Mouse (Mus musculus) megakaryocyte-erythroid progenitor cell, adult 5-6 weeks (primary cell): Measurements from ENCODE around the gene Papss1. TPM values are rescaled to one million over a fixed set of nuclear protein-coding genes. Genes with fewer than 3 reads are reported as not detected.

Experiments
- ATAC-seq: replicated peaks from 2 replicates; pipeline ENCODE4 v1.8.0; 2016; ENCODE audit warnings: mild to moderate bottlenecking, inconsistent platforms; ENCODE audit not compliant: severe bottlenecking, poor library complexity, low FRiP score, low TSS enrichment
- total RNA-seq, 2 experiments: library from RNA; stranded (forward) in 1 of 2; stranded (reverse) in 1 of 2; fragments of 200-1000, 215-1000 nt in 1 of 2; fragments of >200 nt in 1 of 2; fragmentation: Nextera tagmentation in 1 of 2; gene quantifications; 2 replicates each; pipeline ENCODE4 v1.2.3; 2014 to 2017

Gene Papss1
- total RNA-seq, 2 experiments from 2014 or later = 9.6 to 13.7 TPM

GRCm38 (mm10) chr3:131691202-131691601, 126.6 kb downstream of the Papss1 start:
- ATAC-seq = no peak

Other genes starting within 250 kb of the Papss1 start
- 0.69 TPM in 1 of 2 replicates, not detected in the other for gene Sgms2, start 73.4 kb upstream of the Papss1 start, total RNA-seq (2014; fragmentation: Nextera tagmentation)
- 0.84 TPM in 1 of 2 replicates, not detected in the other for gene Sgms2, start 73.4 kb upstream of the Papss1 start, total RNA-seq (2017)